Mouse (Mus musculus) spleen, adult 2 months (tissue): ENCODE results near the gene Ndufs2.

Experiments
- CTCF ChIP-seq: fragments of 200-500 bp; IDR thresholded peaks from 2 replicates; pipeline ENCODE4 v1.5.1; 2011; ENCODE audit warnings: mild to moderate bottlenecking, inconsistent platforms; ENCODE audit not compliant: insufficient read depth, insufficient read length, insufficient replicate concordance; ENCODE audit errors: extremely low read depth
- POLR2A ChIP-seq: fragments of 200-500 bp; IDR thresholded peaks from 2 replicates; pipeline ENCODE4 v1.6.1; 2011; ENCODE audit warnings: low read depth, low read length, inconsistent platforms

DNA sequence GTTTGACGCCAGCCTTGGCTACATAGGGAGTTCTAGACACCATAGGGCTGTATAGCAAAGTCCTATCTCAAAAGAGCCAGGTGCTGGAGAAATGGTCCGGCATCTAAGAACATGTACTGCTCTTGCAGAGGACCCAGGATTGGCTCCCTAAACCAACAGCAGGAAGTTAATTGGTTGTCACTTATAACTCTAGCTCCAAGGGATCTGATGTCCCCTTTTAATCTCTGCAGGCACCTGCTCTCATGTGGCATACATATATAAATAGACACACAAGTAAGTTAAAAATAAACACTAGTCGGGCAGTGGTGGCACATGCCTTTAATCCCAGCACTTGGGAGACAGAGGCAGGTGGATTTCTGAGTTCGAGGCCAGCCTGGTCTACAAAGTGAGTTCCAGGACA, 15.4 kb downstream of the Ndufs2 start:
- no peak for TF ChIP-seq POLR2A
- TF ChIP-seq CTCF = no peak
